Mouse (Mus musculus) neural tube, embryonic 15.5 days (tissue): ENCODE measurements at regions not wholly inside any gene's neighbourhood (a gene's known extent, or its start where the extent isn't known, plus 50 kb on each side); places are given as distances from the start of the nearest gene placed in this dataset.

Experiments used
- ATAC-seq: fragments of 200-750 bp; cut with Nextera tagmentation; 2 replicates; pipeline ENCODE4 v1.8.0; 2017; ENCODE audit warnings: mild to moderate bottlenecking, moderate TSS enrichment, moderate library complexity; ENCODE audit not compliant: low FRiP score
- H3K27ac ChIP-seq: fragments of 300-500 bp; sonication (generic); replicated peaks from 2 replicates; pipeline ENCODE4 v1.5.1; 2015; ENCODE audit warnings: mild to moderate bottlenecking, inconsistent platforms
- H3K27me3 ChIP-seq: fragments of 300-500 bp; sonication (generic); replicated peaks from 2 replicates; pipeline ENCODE4 v1.6.1; 2015; ENCODE audit warnings: inconsistent platforms
- H3K36me3 ChIP-seq: fragments of 300-500 bp; sonication (generic); 2 replicates; pipeline ENCODE4 v1.6.1; 2015; ENCODE audit warnings: inconsistent platforms
- H3K4me1 ChIP-seq: fragments of 300-500 bp; sonication (generic); 2 replicates; pipeline ENCODE4 v1.6.1; 2015; ENCODE audit warnings: inconsistent platforms
- H3K4me2 ChIP-seq: fragments of 300-500 bp; sonication (generic); 2 replicates; pipeline ENCODE4 v1.6.1; 2015; ENCODE audit warnings: inconsistent platforms, mild to moderate bottlenecking, moderate library complexity
- H3K4me3 ChIP-seq: fragments of 300-500 bp; sonication (generic); replicated peaks from 2 replicates; pipeline ENCODE4 v1.5.1; 2015; ENCODE audit warnings: mild to moderate bottlenecking, inconsistent platforms
- H3K9ac ChIP-seq: fragments of 300-500 bp; sonication (generic); replicated peaks from 2 replicates; pipeline ENCODE4 v1.6.1; 2015; ENCODE audit warnings: mild to moderate bottlenecking, inconsistent platforms
- H3K9me3 ChIP-seq: fragments of 300-500 bp; sonication (generic); replicated peaks from 2 replicates; pipeline ENCODE4 v1.6.1; 2016; ENCODE audit warnings: inconsistent platforms
- WGBS: fragments of 180-500 bp; shearing (Covaris S2); methylation state at CpG from one replicate; pipeline ENCODE4 v1.1.7; 2015; ENCODE audit warnings: mixed read lengths; 5-methylcytosine and 5-hydroxymethylcytosine counted together

DNA sequence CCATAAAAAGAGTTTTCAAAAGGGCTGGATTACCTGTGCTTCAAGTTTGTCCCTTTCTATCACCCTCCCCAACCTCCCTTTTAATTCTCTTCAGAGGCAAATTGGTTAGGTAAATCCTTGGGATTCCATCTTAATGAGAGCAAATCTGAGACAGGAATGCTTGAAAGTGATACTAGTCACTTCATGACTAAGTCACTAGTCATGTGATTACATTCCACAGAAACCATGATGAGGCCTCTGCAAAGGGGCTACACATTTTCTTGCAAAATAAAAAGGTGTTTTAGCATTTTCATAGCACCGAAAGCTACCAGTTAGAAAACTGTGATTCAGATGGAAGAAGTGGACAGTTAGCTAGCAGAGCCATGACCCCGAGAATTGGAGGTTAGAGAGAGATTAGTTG is 473.0 kb upstream of the Gm9747 start:
- no peak for ATAC-seq
- H3K4me2 ChIP-seq, result no peak overlapping the region
- no peak overlapping the region for H3K4me3 ChIP-seq
- WGBS, result 94% methylated on average over 2 of the region's 2 CpGs
- no peaks in the 10 kb centered on the region for H3K27me3 ChIP-seq
- no peaks in the 10 kb centered on the region for H3K4me1 ChIP-seq
- H3K27ac ChIP-seq, result no peak overlapping the region
- no peaks in the 10 kb centered on the region for H3K36me3 ChIP-seq
- H3K9me3 ChIP-seq, result no peaks in the 10 kb centered on the region
- H3K9ac ChIP-seq, result no peak overlapping the region

GRCm38 (mm10) chr1:81771704-81772103 is 461.2 kb upstream of the Gm9747 start:
- Histone ChIP-seq H3K9me3 (no peaks in the 10 kb centered on the region), H3K27ac (no peak overlapping the region), H3K4me2 (no peak overlapping the region), H3K4me1 (no peaks in the 10 kb centered on the region), H3K4me3 (no peak overlapping the region), H3K27me3 (no peaks in the 10 kb centered on the region), H3K9ac (no peak overlapping the region), H3K36me3 (no peaks in the 10 kb centered on the region)
- 90% methylated on average over 3 of the region's 3 CpGs for WGBS
- no peak for ATAC-seq

DNA sequence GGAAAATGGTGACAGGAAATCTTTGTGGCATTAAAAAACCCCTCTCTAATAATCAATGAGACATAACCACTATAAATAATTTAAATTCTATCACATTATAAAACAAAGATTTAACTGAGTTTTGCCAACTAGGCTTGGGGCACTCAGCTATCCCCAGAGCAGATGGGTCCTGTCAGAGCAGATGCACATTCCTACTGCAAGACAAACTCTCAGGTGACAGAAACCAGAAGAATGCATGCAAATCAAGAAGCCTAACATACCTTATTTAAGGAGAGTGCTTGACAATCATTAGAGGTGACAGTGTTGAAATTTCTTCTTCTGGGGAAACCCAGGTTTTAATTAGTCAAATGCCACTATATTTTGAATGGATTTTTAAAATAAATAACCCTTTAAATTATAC is 452.3 kb upstream of the Gm9747 start:
- Histone ChIP-seq H3K9ac (no peak overlapping the region), H3K27me3 (no peaks in the 10 kb centered on the region), H3K4me2 (no peak overlapping the region), H3K36me3 (no peaks in the 10 kb centered on the region), H3K4me3 (no peak overlapping the region), H3K27ac (no peak overlapping the region), H3K4me1 (no peaks in the 10 kb centered on the region), H3K9me3 (no peaks in the 10 kb centered on the region)
- no peak for ATAC-seq

- no peaks in the 10 kb centered on the region for H3K27me3 ChIP-seq
- 65% methylated on average over 1 of the region's 1 CpGs for WGBS
- H3K4me2 ChIP-seq, result no peak overlapping the region
- no peaks in the 10 kb centered on the region for H3K9me3 ChIP-seq
- no peak for ATAC-seq
- H3K27ac ChIP-seq, result no peak overlapping the region
- H3K36me3 ChIP-seq, result no peaks in the 10 kb centered on the region
- H3K4me1 ChIP-seq, result no peaks in the 10 kb centered on the region
- H3K4me3 ChIP-seq, result no peak overlapping the region
- H3K9ac ChIP-seq, result no peak overlapping the region
Observed at GRCm38 (mm10) chr1:81784305-81784704, 448.6 kb upstream of the Gm9747 start.

GRCm38 (mm10) chr1:81794771-81795170 is 438.1 kb upstream of the Gm9747 start:
- H3K9ac ChIP-seq, result no peak overlapping the region
- no peaks in the 10 kb centered on the region for H3K36me3 ChIP-seq
- 86% methylated on average over 2 of the region's 2 CpGs for WGBS
- H3K4me3 ChIP-seq, result no peak overlapping the region
- no peak overlapping the region for H3K27ac ChIP-seq
- no peak for ATAC-seq
- no peaks in the 10 kb centered on the region for H3K27me3 ChIP-seq
- H3K4me2 ChIP-seq, result no peak overlapping the region
- H3K9me3 ChIP-seq, result no peaks in the 10 kb centered on the region
- H3K4me1 ChIP-seq, result no peaks in the 10 kb centered on the region

DNA sequence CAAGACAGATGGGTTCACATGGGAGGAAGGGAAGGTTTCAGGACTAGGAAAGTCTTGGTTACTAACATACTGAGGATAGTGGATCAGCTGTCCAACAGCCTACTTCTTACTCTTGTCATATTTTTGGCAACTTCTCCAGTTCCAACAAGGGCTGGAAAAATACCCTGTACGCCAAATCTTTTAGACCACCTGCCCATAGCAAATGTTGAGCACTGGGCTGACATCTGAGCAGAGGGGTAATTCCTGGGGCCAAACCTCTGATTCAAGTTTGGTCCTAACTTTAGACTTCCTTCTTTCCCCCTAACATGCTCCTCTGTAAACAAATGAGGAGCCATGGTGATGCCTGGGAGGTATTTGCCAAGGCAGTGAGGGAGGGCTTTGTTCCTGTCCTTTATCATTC is 437.5 kb upstream of the Gm9747 start:
- no peak overlapping the region for H3K9ac ChIP-seq
- no peak overlapping the region for H3K4me3 ChIP-seq
- no peak overlapping the region for H3K4me2 ChIP-seq

GRCm38 (mm10) chr1:81811591-81811990 is 421.3 kb upstream of the Gm9747 start:
- ATAC-seq, result no peak
- H3K9ac ChIP-seq, result no peak overlapping the region
- no peaks in the 10 kb centered on the region for H3K36me3 ChIP-seq
- no peak overlapping the region for H3K4me3 ChIP-seq
- H3K4me1 ChIP-seq, result no peaks in the 10 kb centered on the region
- H3K9me3 ChIP-seq, result no peaks in the 10 kb centered on the region
- H3K4me2 ChIP-seq, result no peak overlapping the region
- H3K27ac ChIP-seq, result no peak overlapping the region
- H3K27me3 ChIP-seq, result no peaks in the 10 kb centered on the region

More for the DNA sequence above, 437.5 kb upstream of the Gm9747 start:
- 94% methylated on average over 1 of the region's 1 CpGs for WGBS
- Histone ChIP-seq H3K4me1 (no peaks in the 10 kb centered on the region), H3K27me3 (no peaks in the 10 kb centered on the region), H3K9me3 (no peaks in the 10 kb centered on the region), H3K36me3 (no peaks in the 10 kb centered on the region), H3K27ac (no peak overlapping the region)
- no peak for ATAC-seq

GRCm38 (mm10) chr1:81818884-81819283 is 414.0 kb upstream of the Gm9747 start:
- H3K4me2 ChIP-seq, result no peak overlapping the region
- H3K4me3 ChIP-seq, result no peak overlapping the region
- no peaks in the 10 kb centered on the region for H3K4me1 ChIP-seq
- no peaks in the 10 kb centered on the region for H3K27me3 ChIP-seq
- H3K9ac ChIP-seq, result no peak overlapping the region
- no peak for ATAC-seq
- H3K9me3 ChIP-seq, result no peaks in the 10 kb centered on the region
- no peak overlapping the region for H3K27ac ChIP-seq
- no peaks in the 10 kb centered on the region for H3K36me3 ChIP-seq

DNA sequence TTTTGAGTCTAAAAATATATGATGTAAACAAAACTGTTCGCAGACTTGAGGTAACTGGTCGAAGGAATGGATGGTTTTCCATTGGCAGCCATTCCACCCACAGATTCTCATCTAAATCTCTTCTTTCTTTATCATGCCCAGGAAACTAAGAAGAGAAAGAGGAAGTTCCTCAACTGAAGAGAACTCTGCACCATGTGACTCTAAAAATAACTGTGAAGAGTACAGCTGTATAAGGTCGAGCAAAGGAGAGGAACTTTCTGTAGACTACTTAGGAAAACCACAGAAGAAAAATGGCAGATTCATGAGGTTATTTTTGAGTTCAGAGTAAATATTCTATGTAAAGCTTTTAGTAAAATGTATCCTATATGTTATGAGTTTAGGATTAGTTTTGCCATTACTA is 390.9 kb upstream of the Gm9747 start:
- no peaks in the 10 kb centered on the region for H3K27me3 ChIP-seq
- no peaks in the 10 kb centered on the region for H3K9me3 ChIP-seq
- no peak overlapping the region for H3K4me3 ChIP-seq
- WGBS, result 95% methylated on average over 3 of the region's 3 CpGs
- no peak overlapping the region for H3K4me2 ChIP-seq
- no peak overlapping the region for H3K9ac ChIP-seq
- no peak for ATAC-seq
- H3K36me3 ChIP-seq, result no peaks in the 10 kb centered on the region
- H3K4me1 ChIP-seq, result no peaks in the 10 kb centered on the region
- no peak overlapping the region for H3K27ac ChIP-seq

DNA sequence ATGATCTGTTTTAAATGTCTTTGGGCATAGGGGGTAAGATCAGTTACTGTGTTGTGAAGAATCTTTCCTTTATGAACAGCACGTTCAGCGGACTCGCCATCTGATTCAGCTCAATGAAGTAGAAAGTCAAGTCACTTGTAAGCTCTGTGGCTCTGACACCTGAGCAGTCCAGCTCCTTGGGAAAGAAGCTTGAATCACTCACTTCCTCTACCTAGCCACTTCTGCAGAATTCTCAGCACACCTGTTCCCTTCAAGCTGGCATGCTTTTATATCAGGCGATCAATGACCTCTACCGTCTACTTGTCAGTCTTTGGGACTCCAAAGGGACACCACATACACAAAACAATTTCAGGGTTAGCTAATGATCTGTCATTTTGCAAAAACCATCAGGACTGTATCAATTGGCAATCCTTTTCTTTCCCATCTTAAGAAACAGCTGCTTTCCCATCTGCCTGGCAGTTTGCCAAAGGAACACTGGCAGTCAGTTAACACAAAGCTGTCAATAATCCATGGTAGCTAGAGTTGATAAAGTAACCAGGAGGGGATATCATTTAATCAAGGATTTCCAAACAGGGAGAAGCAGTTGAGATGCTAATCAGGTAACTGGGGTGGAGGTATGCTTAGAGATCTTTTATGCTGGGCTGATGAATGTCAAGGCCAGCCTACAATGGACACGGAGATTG is 382.3 kb upstream of the Gm9747 start:
- ATAC-seq, result no peak
- H3K27me3 ChIP-seq, result no peaks in the 10 kb centered on the region
- H3K4me1 ChIP-seq, result no peaks in the 10 kb centered on the region
- 60% methylated on average over 6 of the region's 6 CpGs for WGBS
- no peaks in the 10 kb centered on the region for H3K9me3 ChIP-seq
- H3K9ac ChIP-seq, result no peak overlapping the region
- H3K36me3 ChIP-seq, result no peaks in the 10 kb centered on the region
- H3K27ac ChIP-seq, result no peak overlapping the region
- H3K4me2 ChIP-seq, result no peak overlapping the region
- no peak overlapping the region for H3K4me3 ChIP-seq

GRCm38 (mm10) chr1:81859464-81859863 is 373.4 kb upstream of the Gm9747 start:
- ATAC-seq, result no peak
- Histone ChIP-seq H3K27ac (no peak overlapping the region), H3K36me3 (no peaks in the 10 kb centered on the region), H3K27me3 (no peaks in the 10 kb centered on the region), H3K4me3 (no peak overlapping the region), H3K9me3 (no peaks in the 10 kb centered on the region), H3K4me1 (no peaks in the 10 kb centered on the region), H3K4me2 (no peak overlapping the region), H3K9ac (no peak overlapping the region)
- WGBS, result 74% methylated on average over 2 of the region's 2 CpGs

DNA sequence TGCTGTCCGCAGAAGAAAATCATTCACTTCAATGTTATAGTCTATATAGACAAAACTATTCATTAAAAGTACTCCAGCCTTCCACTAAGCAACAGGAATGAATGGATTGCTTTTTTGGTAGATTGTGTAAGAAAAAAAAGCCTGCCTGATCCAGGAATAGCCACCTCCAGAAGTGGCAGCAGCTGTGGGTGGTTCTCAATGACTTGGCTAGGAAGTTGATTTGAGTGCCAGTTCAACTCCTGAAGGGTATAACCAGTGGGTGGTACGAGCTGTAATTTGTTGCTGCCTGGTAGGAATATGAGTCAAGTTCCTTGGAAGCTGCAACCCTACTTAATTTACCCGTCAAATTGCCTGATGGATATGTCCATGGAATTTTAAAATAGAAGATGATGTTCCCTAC is 368.3 kb upstream of the Gm9747 start:
- no peak overlapping the region for H3K4me2 ChIP-seq
- no peak overlapping the region for H3K27ac ChIP-seq
- H3K36me3 ChIP-seq, result no peaks in the 10 kb centered on the region
- ATAC-seq, result no peak
- 84% methylated on average over 3 of the region's 3 CpGs for WGBS
- no peaks in the 10 kb centered on the region for H3K27me3 ChIP-seq
- H3K9me3 ChIP-seq, result no peaks in the 10 kb centered on the region
- no peak overlapping the region for H3K9ac ChIP-seq
- no peaks in the 10 kb centered on the region for H3K4me1 ChIP-seq
- H3K4me3 ChIP-seq, result no peak overlapping the region
